Mouse (Mus musculus): ENCODE measurements around the gene Fam102b.

DNA sequence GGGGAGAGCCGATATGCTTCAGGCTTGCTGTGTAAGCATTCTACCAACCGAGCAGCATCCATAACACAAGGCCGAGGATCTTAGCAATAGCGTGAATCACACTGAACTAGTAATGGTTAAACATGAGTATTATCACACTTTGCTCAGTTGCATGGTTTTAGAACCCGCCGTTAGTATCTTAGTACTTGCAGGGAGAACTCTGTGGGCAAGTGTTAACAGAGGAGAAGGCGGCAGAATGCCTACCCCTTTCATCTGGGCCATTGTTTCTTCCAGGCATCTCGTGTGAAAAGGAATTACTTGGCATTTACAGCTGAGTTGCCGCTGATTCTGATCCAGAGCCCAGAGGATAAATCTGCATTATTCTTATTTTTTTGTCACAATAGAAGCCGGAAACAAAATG is 86.4 kb downstream of the Fam102b start:
- TF ChIP-seq CTCF (IDR thresholded peaks at IDR 0.05; ENCODE audit: control insufficient read depth, insufficient read depth, insufficient read length) (no peak), USF1 (IDR thresholded peaks at IDR 0.05; ENCODE audit: low read depth) (no peak), MAX (IDR thresholded peaks at IDR 0.05) (no peak)
